Mouse (Mus musculus): ENCODE data around the gene Ndst2.

Gene Ndst2

DNA sequence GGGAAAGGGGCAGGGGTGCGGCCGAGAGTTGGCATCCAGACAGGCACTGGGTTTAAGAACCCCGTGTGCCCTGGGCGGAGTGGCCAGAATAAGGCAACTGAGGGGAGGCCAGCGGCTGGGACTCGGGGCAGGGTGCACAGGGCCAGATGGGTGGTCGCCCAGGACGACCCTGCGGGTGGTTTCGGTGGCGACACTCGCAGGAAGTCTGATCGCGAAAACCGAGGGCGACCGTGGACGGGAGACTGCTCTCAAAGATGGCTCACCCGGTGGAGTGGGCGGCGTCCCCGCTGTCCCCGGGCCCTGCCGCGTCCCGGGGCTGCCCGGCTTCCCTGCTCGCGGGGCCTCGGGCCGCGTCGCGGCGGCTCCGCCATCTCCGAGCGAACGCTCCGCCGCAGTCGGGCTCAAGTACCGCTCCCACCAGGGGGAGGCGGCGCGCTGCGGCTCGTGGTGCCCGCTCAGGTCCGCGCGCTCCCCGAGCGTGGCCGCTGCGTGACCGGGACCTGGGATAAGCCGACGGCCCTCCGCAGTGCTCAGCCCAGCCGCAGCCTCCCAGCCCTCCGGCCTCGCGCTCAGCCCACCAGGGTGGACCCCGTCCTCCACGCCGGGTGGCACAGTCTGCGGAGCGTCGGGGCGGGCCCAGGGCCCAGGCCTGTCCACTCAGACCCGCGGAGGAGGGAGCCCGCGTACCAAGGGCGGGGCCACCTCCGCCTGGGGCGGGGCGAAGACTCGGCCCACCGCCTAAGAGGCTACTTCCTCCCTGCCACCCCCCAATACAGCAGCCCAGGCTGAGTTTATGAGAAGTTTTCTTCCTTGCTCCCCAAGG, at the start of gene Ndst2:
Gene Ndst2, minus strand, starts transcription at position 611 of the 823 bp plus-strand sequence.
- peak; percentile 95 for DNase-seq

DNA sequence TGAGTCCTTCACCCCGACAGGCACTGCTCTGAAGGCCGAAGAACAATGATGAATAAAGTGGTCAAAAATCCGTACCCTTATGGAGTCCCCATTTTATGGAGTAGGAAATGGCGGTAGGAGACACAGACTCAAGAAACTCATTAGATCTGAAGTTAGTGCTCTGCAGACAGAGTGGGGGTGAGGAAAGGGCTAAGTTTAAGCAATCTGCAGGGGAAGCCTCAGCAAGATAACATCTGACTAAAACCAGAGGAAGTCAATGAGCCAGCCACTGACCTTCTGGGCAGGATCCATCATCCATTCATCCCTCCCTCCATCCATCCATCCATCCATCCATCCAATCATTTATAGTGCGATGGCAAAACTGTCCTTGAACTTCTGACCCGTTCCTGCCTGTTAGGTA, 49.2 kb upstream of the Ndst2 start:
- no peak for DNase-seq

DNA sequence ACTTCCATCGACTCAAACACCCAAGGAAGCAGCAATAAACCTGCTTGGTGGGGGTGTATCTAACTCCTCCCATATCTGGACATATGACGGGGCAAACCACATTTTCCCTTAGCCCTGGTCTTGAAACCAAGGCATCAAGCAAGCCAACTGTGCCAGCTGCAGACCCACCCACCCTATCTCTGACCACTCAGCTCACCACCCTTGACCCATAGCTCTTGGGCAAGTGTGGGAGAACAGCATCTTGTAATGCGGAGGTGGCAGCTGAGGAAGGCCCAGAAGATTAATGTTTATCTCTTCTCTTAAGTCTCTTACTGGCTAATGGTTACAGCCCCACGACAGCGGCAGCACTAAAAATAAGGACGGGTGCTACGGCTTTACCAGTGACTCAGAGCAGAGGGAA, 48.5 kb upstream of the Ndst2 start:
- DNase-seq: no peak

DNA sequence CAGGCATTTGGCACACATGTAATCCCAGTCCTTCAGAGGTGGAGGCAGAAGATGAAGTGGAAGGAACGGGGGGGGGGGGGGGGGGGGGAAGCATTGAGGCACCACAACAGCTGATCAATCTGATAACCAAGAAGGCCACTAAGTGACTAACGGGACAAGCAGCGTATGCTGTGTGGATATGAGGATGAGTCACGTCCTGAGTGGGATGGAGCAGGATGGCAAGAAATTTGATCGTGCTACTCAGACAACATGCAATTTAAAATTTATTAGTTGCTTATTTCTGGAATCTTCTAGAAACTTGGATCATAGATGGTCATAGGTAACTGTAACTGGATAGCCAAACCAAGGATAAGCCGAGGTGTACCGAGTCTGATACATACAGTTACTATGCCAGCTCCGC, 45.9 kb upstream of the Ndst2 start:
- DNase-seq: no peak

- DNase-seq: no peak
Observed at GRCm38 (mm10) chr14:20778496-20778895, 44.1 kb upstream of the Ndst2 start.

DNA sequence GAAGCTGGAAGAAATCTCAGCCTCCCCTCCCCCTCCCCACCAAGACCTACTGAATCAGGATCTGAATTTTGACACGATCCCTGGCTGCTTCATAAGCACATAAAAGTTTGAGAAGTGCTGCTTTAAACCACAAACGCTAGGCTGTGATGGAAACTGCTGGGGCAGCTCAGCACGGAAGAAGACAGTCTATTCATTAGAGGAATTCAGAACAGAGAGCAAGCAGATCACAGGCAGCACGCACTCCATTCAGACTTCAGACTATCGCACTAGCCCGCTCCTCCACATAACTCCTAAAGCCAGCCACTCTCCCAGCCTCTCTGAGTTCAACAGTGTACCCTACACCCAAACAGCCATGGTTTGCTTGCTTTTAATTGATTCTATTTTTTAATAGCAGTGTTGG, 41.3 kb upstream of the Ndst2 start:
- no peak for DNase-seq

GRCm38 (mm10) chr14:20773410-20773809, 39.0 kb upstream of the Ndst2 start:
- no peak for DNase-seq

GRCm38 (mm10) chr14:20772808-20773207, 38.4 kb upstream of the Ndst2 start:
- DNase-seq: no peak

GRCm38 (mm10) chr14:20771941-20772340, 37.6 kb upstream of the Ndst2 start:
- no peak for DNase-seq

DNA sequence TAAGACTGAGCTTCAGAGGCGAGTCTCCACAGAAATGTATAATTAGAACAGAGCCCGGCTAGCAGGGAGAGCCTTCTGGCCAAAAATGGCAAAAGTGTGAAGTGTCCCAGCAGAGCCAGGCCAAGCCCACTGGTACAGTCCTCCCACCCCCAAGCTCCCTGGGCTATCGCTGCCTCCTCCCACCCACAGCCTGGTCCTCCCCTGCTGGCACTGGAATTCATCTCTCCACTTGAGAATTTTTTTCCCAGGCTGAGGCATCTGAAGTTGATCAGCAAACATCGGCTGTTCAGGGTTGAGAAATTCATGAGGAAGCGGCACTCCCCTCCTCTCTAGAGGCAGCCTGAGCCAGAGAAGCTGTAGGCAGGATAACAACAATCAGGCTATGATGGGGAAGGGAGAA, 34.2 kb upstream of the Ndst2 start:
- peak; percentile 93 for DNase-seq

GRCm38 (mm10) chr14:20767936-20768335, 33.6 kb upstream of the Ndst2 start:
- DNase-seq: peak; percentile 39

DNA sequence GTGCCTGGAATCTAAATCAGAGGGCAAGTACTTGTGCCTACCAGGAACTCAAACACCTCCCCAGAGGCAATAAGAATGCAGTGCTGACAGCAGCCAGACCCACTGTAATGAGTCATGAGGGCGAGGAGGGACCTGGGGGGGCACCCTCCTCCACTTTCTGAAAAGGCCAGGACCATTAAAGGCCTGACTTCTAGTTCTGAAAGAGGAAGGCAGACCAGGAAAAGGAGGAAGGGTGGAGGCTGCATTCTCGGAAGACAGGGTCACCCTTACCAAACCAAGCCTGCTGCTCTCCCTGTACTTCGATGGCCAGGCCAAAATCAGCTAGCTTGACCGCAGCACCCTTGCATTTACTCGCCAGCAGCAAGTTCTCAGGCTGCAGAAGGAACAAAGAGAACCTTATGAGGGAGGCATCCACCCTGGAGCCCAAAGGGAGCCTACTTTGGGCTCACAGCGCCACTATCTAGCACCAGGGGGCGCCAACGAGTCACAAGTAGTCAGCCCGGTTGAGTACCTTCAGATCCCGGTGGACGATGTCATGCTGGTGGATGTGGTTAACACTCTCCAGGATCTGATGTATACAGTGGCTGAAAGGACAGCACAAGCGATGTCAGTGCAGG, 31.4 kb upstream of the Ndst2 start:
- DNase-seq: peak; percentile 92

- no peak for DNase-seq
Observed at GRCm38 (mm10) chr14:20764942-20765341, 30.6 kb upstream of the Ndst2 start.

- DNase-seq: no peak
Observed at GRCm38 (mm10) chr14:20758768-20759435, 24.5 kb upstream of the Ndst2 start.

- no peak for DNase-seq
Observed at GRCm38 (mm10) chr14:20757370-20757907, 23.1 kb upstream of the Ndst2 start.

- DNase-seq: no peak
Observed at GRCm38 (mm10) chr14:20753792-20754191, 19.4 kb upstream of the Ndst2 start.

DNA sequence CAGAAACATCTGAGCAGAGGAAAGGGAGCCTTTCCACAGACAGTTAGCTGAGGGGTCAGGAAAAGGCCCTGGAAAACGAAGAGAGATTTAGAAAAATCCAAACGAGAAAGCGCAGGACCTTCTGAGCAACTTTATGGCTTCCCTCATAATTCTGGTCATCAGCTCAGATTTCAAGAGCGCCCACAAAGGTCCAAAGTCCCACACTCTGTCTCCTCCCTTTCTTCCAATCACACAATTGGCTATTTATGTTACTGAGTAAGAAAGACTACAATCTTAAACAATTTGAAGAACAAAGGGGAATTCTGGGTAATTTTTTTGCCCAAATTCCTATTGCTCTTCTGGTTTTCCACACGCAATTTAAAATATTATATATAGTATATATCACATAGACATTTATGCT, 16.1 kb upstream of the Ndst2 start:
- DNase-seq: no peak

DNA sequence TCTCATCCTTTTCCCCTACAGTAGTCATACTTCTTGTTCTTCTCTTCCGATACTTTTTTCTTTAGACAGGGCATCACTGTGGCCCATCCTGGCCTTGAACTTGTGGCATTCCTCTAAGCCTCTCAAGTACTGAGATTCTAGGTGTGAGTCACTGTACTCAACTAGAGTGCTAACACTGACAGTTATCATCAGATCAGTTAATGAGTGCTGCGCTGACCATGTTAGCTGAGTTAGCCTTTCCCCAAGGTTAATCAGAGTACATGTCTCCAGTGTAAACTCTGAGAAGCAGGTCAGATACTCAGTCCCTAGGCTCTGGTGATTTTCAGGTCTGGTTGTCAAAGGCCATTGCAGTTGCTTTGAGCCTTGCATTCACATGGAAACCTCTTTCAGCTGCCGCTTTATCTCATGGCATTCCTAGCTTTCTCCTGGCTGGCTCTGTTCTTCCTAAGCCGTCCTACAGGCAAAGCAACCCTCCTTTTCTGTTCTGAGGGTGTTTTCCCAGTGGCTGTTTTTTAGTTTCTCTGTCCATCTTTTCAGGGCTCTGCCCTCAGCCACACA, 15.2 kb upstream of the Ndst2 start:
- DNase-seq: no peak

- DNase-seq: no peak
Observed at GRCm38 (mm10) chr14:20748388-20748787, 14.0 kb upstream of the Ndst2 start.

GRCm38 (mm10) chr14:20746935-20747334, 12.6 kb upstream of the Ndst2 start:
- no peak for DNase-seq

DNA sequence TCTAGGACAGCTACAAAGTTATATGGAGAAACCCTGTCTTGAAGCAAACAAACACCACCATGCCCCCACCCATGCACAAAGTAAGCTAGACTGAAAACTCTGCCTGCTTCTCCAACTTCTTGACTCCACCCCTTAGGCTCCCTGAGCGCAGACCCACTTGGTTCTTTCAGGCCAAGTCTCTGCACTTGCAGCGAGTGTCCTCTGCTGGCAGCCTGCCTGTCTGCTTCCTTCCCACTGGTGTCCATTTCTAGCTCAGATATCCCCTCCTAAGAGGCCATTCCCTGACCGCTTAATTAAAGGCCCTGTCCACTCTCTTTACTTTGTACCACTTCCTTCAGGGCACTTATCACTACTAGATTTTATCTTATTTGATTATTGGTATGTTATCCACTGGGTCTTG, 9.3 kb upstream of the Ndst2 start:
- no peak for DNase-seq

- peak; percentile 56 for DNase-seq
Observed at GRCm38 (mm10) chr14:20741301-20741700, 6.9 kb upstream of the Ndst2 start.

GRCm38 (mm10) chr14:20738511-20738910, 4.1 kb upstream of the Ndst2 start:
- DNase-seq: no peak
